Mouse (Mus musculus) cerebellum, adult 2 months (tissue): Measurements from ENCODE around the gene Clspn.
"Not testable (repeated sequence)": the region's sequence is repeated elsewhere in the genome, so short reads cannot be mapped to it uniquely, and the experiment has no call there.

ENCODE experiments used
- CTCF ChIP-seq: fragments of 200-500 bp; IDR thresholded peaks from 2 replicates; pipeline ENCODE4 v1.5.1; 2011; ENCODE audit warnings: low read depth, mild to moderate bottlenecking, control low read depth, low read length, moderate library complexity, borderline replicate concordance; ENCODE audit not compliant: insufficient read depth
- POLR2A ChIP-seq: fragments of 200-500 bp; IDR thresholded peaks from 2 replicates; pipeline ENCODE4 v1.6.1; 2011; ENCODE audit warnings: low read length, control low read depth, borderline replicate concordance; ENCODE audit not compliant: insufficient read depth

- not testable (repeated sequence) for TF ChIP-seq CTCF, POLR2A
Observed at GRCm38 (mm10) chr4:126535631-126536030, 21.1 kb upstream of the Clspn start.
